Mouse (Mus musculus) hindbrain, embryonic 15.5 days (tissue): ENCODE data around the gene Rhox2f. TPM values are rescaled to one million over a fixed set of nuclear protein-coding genes. Genes with fewer than 3 reads are reported as not detected.
"Not testable (repeated sequence)": the region's sequence is repeated elsewhere in the genome, so short reads cannot be mapped to it uniquely, and the experiment has no call there.

ENCODE experiments used
- ATAC-seq: fragments of 200-750 bp; cut with Nextera tagmentation; 2 replicates; pipeline ENCODE4 v1.8.0; 2017; ENCODE audit warnings: low read depth, moderate number of reproducible peaks, moderate TSS enrichment; ENCODE audit not compliant: low FRiP score
- H3K27ac ChIP-seq: fragments of 300-500 bp; sonication (generic); replicated peaks from 2 replicates; pipeline ENCODE4 v1.5.1; 2015; ENCODE audit warnings: mild to moderate bottlenecking, inconsistent platforms
- H3K27me3 ChIP-seq: fragments of 300-500 bp; sonication (generic); 2 replicates; pipeline ENCODE4 v1.6.1; 2015; ENCODE audit warnings: control low read depth, inconsistent platforms
- H3K36me3 ChIP-seq: fragments of 300-500 bp; sonication (generic); 2 replicates; pipeline ENCODE4 v1.6.1; 2015; ENCODE audit warnings: control low read depth, inconsistent platforms
- H3K4me1 ChIP-seq: fragments of 300-500 bp; sonication (generic); replicated peaks from 2 replicates; pipeline ENCODE4 v1.6.1; 2015; ENCODE audit warnings: control low read depth, inconsistent platforms
- H3K4me2 ChIP-seq: fragments of 300-500 bp; sonication (generic); 2 replicates; pipeline ENCODE4 v1.6.1; 2015; ENCODE audit warnings: moderate library complexity, mild to moderate bottlenecking, inconsistent platforms
- H3K4me3 ChIP-seq: fragments of 300-500 bp; sonication (generic); 2 replicates; pipeline ENCODE4 v1.5.1; 2015; ENCODE audit warnings: mild to moderate bottlenecking, inconsistent platforms
- H3K9ac ChIP-seq: fragments of 300-500 bp; sonication (generic); 2 replicates; pipeline ENCODE4 v1.6.1; 2015; ENCODE audit warnings: inconsistent platforms
- H3K9me3 ChIP-seq: fragments of 300-500 bp; sonication (generic); 2 replicates; pipeline ENCODE4 v1.6.1; 2016; ENCODE audit warnings: control low read depth, inconsistent platforms
- WGBS: fragments of 180-500 bp; shearing (Covaris S2); methylation state at CpG from one replicate; pipeline ENCODE4 v1.1.7; 2015; 5-methylcytosine and 5-hydroxymethylcytosine counted together
- polyA plus RNA-seq: library from polyadenylated mRNA; unstranded; fragments of >200 nt; fragmentation: Nextera tagmentation; extraction: Ambion mirVana; gene quantifications from 2 replicates; pipeline ENCODE4 v1.2.1, GENCODE M21; 2015

Rhox2f gene
- polyA plus RNA-seq: not detected in 2 replicates

GRCm38 (mm10) chrX:37571105-37571504 lies at the start of gene Rhox2f:
Rhox2f (plus strand) TSS chrX:37571405.
- not testable (repeated sequence) for ATAC-seq
- WGBS: 94% methylated on average over 8 of the region's 8 CpGs

GRCm38 (mm10) chrX:37530152-37530551 lies 41.1 kb upstream of the Rhox2f start, which contains the start of gene Rhox2e:
Rhox2e (plus strand) TSS chrX:37530452.
- H3K9me3 ChIP-seq, H3K27ac ChIP-seq, H3K36me3 ChIP-seq, H3K9ac ChIP-seq, H3K4me1 ChIP-seq, H3K4me2 ChIP-seq, ATAC-seq, H3K27me3 ChIP-seq, H3K4me3 ChIP-seq: not testable (repeated sequence)
- WGBS: 93% methylated on average over 2 of the region's 8 CpGs

More at GRCm38 (mm10) chrX:37571105-37571504, at the start of gene Rhox2f:
- H3K4me2 ChIP-seq, H3K27ac ChIP-seq, H3K36me3 ChIP-seq, H3K9me3 ChIP-seq, H3K27me3 ChIP-seq, H3K4me1 ChIP-seq, H3K9ac ChIP-seq, H3K4me3 ChIP-seq: not testable (repeated sequence)

- not testable (repeated sequence) for H3K9me3 ChIP-seq, H3K27ac ChIP-seq, H3K27me3 ChIP-seq, H3K4me1 ChIP-seq, H3K9ac ChIP-seq, H3K4me2 ChIP-seq, ATAC-seq, H3K4me3 ChIP-seq, H3K36me3 ChIP-seq
- 88% methylated on average over 1 of the region's 4 CpGs for WGBS
These were observed 29.5 kb upstream of the Rhox2f start, which contains the start of gene Rhox3e for GRCm38 (mm10) chrX:37541719-37542118. Rhox3e (plus strand) TSS chrX:37542019.

DNA sequence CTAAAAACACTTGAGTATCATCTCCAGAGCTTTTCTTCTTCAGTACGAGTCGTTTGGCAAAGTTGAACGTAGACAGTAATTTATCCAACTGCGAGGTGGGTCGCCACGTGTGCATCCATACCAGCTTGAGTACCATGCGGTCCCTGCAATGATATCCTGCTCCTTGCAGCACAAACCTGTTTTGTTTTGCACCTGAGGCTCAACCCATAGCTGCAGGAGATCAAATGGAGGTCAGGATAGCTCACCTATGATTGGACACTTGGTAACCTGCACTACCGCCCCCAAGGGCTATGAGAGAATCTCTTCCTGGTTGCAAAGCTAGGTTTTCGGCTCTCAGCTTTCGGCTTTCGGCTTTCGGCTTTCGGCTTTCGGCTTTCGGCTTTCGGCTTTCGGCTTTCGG lies 14.1 kb upstream of the Rhox2f start, which contains the start of gene Rhox4e:
Gene Rhox4e (plus strand): TSS at position 301 of the 400 bp plus-strand sequence.
- not testable (repeated sequence) for H3K27ac ChIP-seq, H3K9me3 ChIP-seq, H3K9ac ChIP-seq, ATAC-seq, H3K36me3 ChIP-seq, H3K4me3 ChIP-seq, H3K4me2 ChIP-seq, H3K27me3 ChIP-seq, H3K4me1 ChIP-seq
- WGBS: 95% methylated on average over 10 of the region's 18 CpGs

GRCm38 (mm10) chrX:37572638-37573037 lies 1.4 kb downstream of the Rhox2f start:
- H3K4me3 ChIP-seq, H3K27ac ChIP-seq, ATAC-seq, H3K36me3 ChIP-seq, H3K4me1 ChIP-seq, H3K27me3 ChIP-seq, H3K9ac ChIP-seq, H3K4me2 ChIP-seq, H3K9me3 ChIP-seq: not testable (repeated sequence)
- WGBS: 70% methylated on average over 2 of the region's 2 CpGs

DNA sequence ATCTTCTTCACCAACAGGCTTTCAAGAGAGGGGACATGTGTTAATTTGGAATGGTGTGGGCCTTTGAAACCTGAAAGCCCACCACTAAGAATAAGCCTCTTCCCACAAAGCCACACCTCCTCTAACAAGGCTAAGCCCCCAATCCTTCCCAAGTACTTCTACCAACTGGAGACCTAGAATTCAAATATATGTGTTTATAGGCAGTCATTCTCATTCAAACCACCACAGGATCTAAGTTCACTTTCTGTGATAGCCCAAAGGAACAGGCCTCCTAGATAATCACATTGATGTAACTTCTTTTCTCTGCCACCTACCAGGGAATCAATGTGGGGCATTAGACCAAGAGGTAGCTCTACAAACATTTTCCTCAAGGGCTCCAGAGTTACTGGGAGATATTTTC lies 9.5 kb downstream of the Rhox2f start, which contains the start of gene Rhox3f:
Gene Rhox3f (plus strand): TSS at position 301 of the 400 bp plus-strand sequence.
- H3K27ac ChIP-seq, H3K27me3 ChIP-seq, H3K4me1 ChIP-seq, ATAC-seq, H3K9me3 ChIP-seq, H3K4me2 ChIP-seq, H3K4me3 ChIP-seq, H3K36me3 ChIP-seq, H3K9ac ChIP-seq: not testable (repeated sequence)

- not testable (repeated sequence) for H3K9ac ChIP-seq, ATAC-seq, H3K9me3 ChIP-seq, H3K4me2 ChIP-seq, H3K4me1 ChIP-seq, H3K27me3 ChIP-seq, H3K27ac ChIP-seq, H3K4me3 ChIP-seq, H3K36me3 ChIP-seq
- 98% methylated on average over 16 of the region's 19 CpGs for WGBS
These were observed 36.4 kb downstream of the Rhox2f start, which contains the start of gene Rhox4f for GRCm38 (mm10) chrX:37607604-37608003. Rhox4f (minus strand) TSS chrX:37607704.

Other genes with a start within 250 kb of the Rhox2f start
- gene Rhox3a2, start 191.4 kb upstream of the Rhox2f start, polyA plus RNA-seq: not detected in 2 replicates
- gene Rhox4a2, start 180.6 kb upstream of the Rhox2f start, polyA plus RNA-seq: not detected in 2 replicates
- not detected in 2 replicates for gene Rhox2b, start 159.3 kb upstream of the Rhox2f start, polyA plus RNA-seq
- not detected in 2 replicates for gene Rhox4b, start 138.9 kb upstream of the Rhox2f start, polyA plus RNA-seq
- not detected in 2 replicates for gene Rhox2c, start 117.7 kb upstream of the Rhox2f start, polyA plus RNA-seq
- gene Rhox3c, start 112.8 kb upstream of the Rhox2f start, polyA plus RNA-seq: not detected in 2 replicates
- not detected in 2 replicates for gene Rhox4c, start 91.1 kb upstream of the Rhox2f start, polyA plus RNA-seq
- not detected in 2 replicates for gene Rhox2d, start 78.0 kb upstream of the Rhox2f start, polyA plus RNA-seq
- not detected in 2 replicates for gene Rhox4d, start 57.0 kb upstream of the Rhox2f start, polyA plus RNA-seq
- not detected in 2 replicates for gene Rhox2e, start 41.0 kb upstream of the Rhox2f start, polyA plus RNA-seq
- gene Rhox3e, start 29.4 kb upstream of the Rhox2f start, polyA plus RNA-seq: not detected in 2 replicates
- not detected in 2 replicates for gene Rhox4e, start 14.0 kb upstream of the Rhox2f start, polyA plus RNA-seq
- gene Rhox3f, start 9.6 kb downstream of the Rhox2f start, polyA plus RNA-seq: not detected in 2 replicates
- gene Rhox4f, start 36.3 kb downstream of the Rhox2f start, polyA plus RNA-seq: not detected in 2 replicates
- not detected in 2 replicates for gene Rhox3g, start 57.2 kb downstream of the Rhox2f start, polyA plus RNA-seq
- gene Rhox2g, start 72.1 kb downstream of the Rhox2f start, polyA plus RNA-seq: not detected in 2 replicates
- not detected in 2 replicates for gene Rhox4g, start 79.9 kb downstream of the Rhox2f start, polyA plus RNA-seq
- not detected in 2 replicates for gene Rhox3h, start 97.4 kb downstream of the Rhox2f start, polyA plus RNA-seq
- not detected in 2 replicates for gene Rhox2h, start 101.9 kb downstream of the Rhox2f start, polyA plus RNA-seq
- 0.22 and 1.4 TPM in 2 replicates for gene Rhox5, start 233.4 kb downstream of the Rhox2f start, polyA plus RNA-seq